Mouse (Mus musculus): ENCODE results near the gene Aff1.

Gene Aff1

GRCm38 (mm10) chr5:103725268-103726149 lies 33.3 kb downstream of the Aff1 start:
- no peak for DNase-seq (ENCODE audit: low spot score in 2 of 2)

- no peak for DNase-seq (ENCODE audit: low spot score in 2 of 2)
These were observed 34.2 kb downstream of the Aff1 start for GRCm38 (mm10) chr5:103726281-103726938.

GRCm38 (mm10) chr5:103727777-103728395 lies 35.7 kb downstream of the Aff1 start:
- DNase-seq (ENCODE audit: low spot score in 2 of 2): no peak

GRCm38 (mm10) chr5:103729225-103729624 lies 37.1 kb downstream of the Aff1 start:
- DNase-seq (ENCODE audit: low spot score in 2 of 2): no peak

- no peak for DNase-seq (ENCODE audit: low spot score in 2 of 2)
These were observed 38.0 kb downstream of the Aff1 start for GRCm38 (mm10) chr5:103730142-103730541.

- DNase-seq (ENCODE audit: low spot score in 2 of 2): no peak
These were observed 38.6 kb downstream of the Aff1 start for GRCm38 (mm10) chr5:103730727-103731126.

GRCm38 (mm10) chr5:103732581-103732980 lies 40.4 kb downstream of the Aff1 start:
- DNase-seq (ENCODE audit: low spot score in 2 of 2): no peak

- DNase-seq (ENCODE audit: low spot score in 2 of 2): no peak
These were observed 43.4 kb downstream of the Aff1 start for GRCm38 (mm10) chr5:103735411-103736112.

GRCm38 (mm10) chr5:103736553-103737207 lies 44.5 kb downstream of the Aff1 start:
- no peak for DNase-seq (ENCODE audit: low spot score in 2 of 2)

GRCm38 (mm10) chr5:103737208-103738066 lies 45.3 kb downstream of the Aff1 start:
- peak; percentile 61 to 84 for DNase-seq (ENCODE audit: low spot score in 2 of 2)

- no peak for DNase-seq (ENCODE audit: low spot score in 2 of 2)
These were observed 46.3 kb downstream of the Aff1 start for GRCm38 (mm10) chr5:103738509-103738908.

GRCm38 (mm10) chr5:103739163-103739562 lies 47.0 kb downstream of the Aff1 start:
- no peak for DNase-seq (ENCODE audit: low spot score in 2 of 2)

GRCm38 (mm10) chr5:103740093-103740902 lies 48.1 kb downstream of the Aff1 start:
- DNase-seq (ENCODE audit: low spot score in 2 of 2): no peak

- no peak for DNase-seq (ENCODE audit: low spot score in 2 of 2)
These were observed 48.7 kb downstream of the Aff1 start for GRCm38 (mm10) chr5:103740903-103741246.

GRCm38 (mm10) chr5:103741443-103741842 lies 49.3 kb downstream of the Aff1 start:
- DNase-seq (ENCODE audit: low spot score in 2 of 2): no peak

- DNase-seq (ENCODE audit: low spot score in 2 of 2): no peak
These were observed 49.8 kb downstream of the Aff1 start for GRCm38 (mm10) chr5:103741992-103742391.

- DNase-seq (ENCODE audit: low spot score in 2 of 2): no peak
These were observed 52.4 kb downstream of the Aff1 start for GRCm38 (mm10) chr5:103744531-103744930.

- no peak for DNase-seq (ENCODE audit: low spot score in 2 of 2)
These were observed 53.5 kb downstream of the Aff1 start for GRCm38 (mm10) chr5:103745635-103746034.

GRCm38 (mm10) chr5:103746561-103747085 lies 54.4 kb downstream of the Aff1 start:
- no peak for DNase-seq (ENCODE audit: low spot score in 2 of 2)
